Mouse (Mus musculus) liver, adult 2 months (tissue): ENCODE results near the gene Spice1. TPM values are rescaled to one million over a fixed set of nuclear protein-coding genes. Genes with fewer than 3 reads are reported as not detected.

Experiments used
- DNase-seq: peaks from one replicate; pipeline ENCODE4 v3.0.0-alpha.2; 2011; ENCODE audit warnings: low read depth, low spot score; ENCODE audit errors: extremely low read depth
- H3K27ac ChIP-seq: fragments of 200-500 bp; replicated peaks from 2 replicates; pipeline ENCODE4 v1.5.1; 2012; ENCODE audit warnings: low read depth, mild to moderate bottlenecking, control low read depth, inconsistent platforms, low read length; ENCODE audit not compliant: insufficient read depth
- H3K27me3 ChIP-seq: fragments of 200-500 bp; 2 replicates; pipeline ENCODE4 v1.6.1; 2012; ENCODE audit warnings: mild to moderate bottlenecking, moderate library complexity, low read length, inconsistent platforms; ENCODE audit not compliant: control insufficient read depth, insufficient read depth
- H3K36me3 ChIP-seq: fragments of 200-500 bp; 2 replicates; pipeline ENCODE4 v1.6.1; 2012; ENCODE audit warnings: low read length, inconsistent platforms; ENCODE audit not compliant: control insufficient read depth, insufficient read depth
- H3K4me1 ChIP-seq: fragments of 200-500 bp; 2 replicates; pipeline ENCODE4 v1.6.1; 2011; ENCODE audit warnings: low read length; ENCODE audit not compliant: control insufficient read depth, insufficient read depth
- H3K4me3 ChIP-seq: fragments of 200-500 bp; 2 replicates; pipeline ENCODE4 v1.5.1; 2011; ENCODE audit warnings: low read depth, mild to moderate bottlenecking, control low read depth, low read length, moderate library complexity; ENCODE audit not compliant: insufficient read depth
- H3K79me2 ChIP-seq: fragments of 200-500 bp; 2 replicates; pipeline ENCODE4 v1.6.1; 2012; ENCODE audit warnings: inconsistent platforms, mild to moderate bottlenecking, low read length, moderate library complexity; ENCODE audit not compliant: control insufficient read depth, insufficient read depth
- H3K9ac ChIP-seq: fragments of 200-500 bp; 2 replicates; pipeline ENCODE4 v1.6.1; 2012; ENCODE audit warnings: low read depth, mild to moderate bottlenecking, control low read depth, inconsistent platforms, low read length
- CTCF ChIP-seq: fragments of 200-500 bp; IDR thresholded peaks from 2 replicates; pipeline ENCODE4 v1.5.1; 2011; ENCODE audit warnings: low read depth, low read length, control low read depth
- POLR2A ChIP-seq: fragments of 200-500 bp; IDR thresholded peaks from 2 replicates; pipeline ENCODE4 v1.6.1; 2011; ENCODE audit warnings: low read length, control low read depth; ENCODE audit not compliant: insufficient read depth; ENCODE audit errors: extremely low read depth
- WGBS: fragments of 180-500 bp; shearing (Covaris S2); methylation state at CpG from one replicate; pipeline ENCODE4 v1.1.7; 2018; 5-methylcytosine and 5-hydroxymethylcytosine counted together
- polyA plus RNA-seq: library from polyadenylated mRNA; depleted of rRNA; stranded (reverse); fragments of >200 nt; gene quantifications from 2 replicates; pipeline ENCODE4 v1.2.3, GENCODE M21; 2012
- total RNA-seq: library from RNA; depleted of rRNA; stranded (reverse); fragments of >200 nt; gene quantifications from 2 replicates; pipeline ENCODE4 v1.2.3, GENCODE M21; 2014

Spice1 gene
- total and polyA plus RNA-seq, 2 experiments, result 1.7 to 2.3 TPM

- H3K9ac ChIP-seq, result no peak overlapping the region
- 78% methylated on average over 5 of the region's 5 CpGs for WGBS
- H3K79me2 ChIP-seq, result no peaks in the 10 kb centered on the region
- H3K27me3 ChIP-seq, result no peaks in the 10 kb centered on the region
- no peak for DNase-seq
- H3K36me3 ChIP-seq, result peaks cover 15% of the 10 kb centered on the region
- no peak overlapping the region for H3K4me3 ChIP-seq
- no peaks in the 10 kb centered on the region for H3K4me1 ChIP-seq
- TF ChIP-seq CTCF (no peak), POLR2A (no peak)
- H3K27ac ChIP-seq, result no peak overlapping the region
These were observed 34.7 kb downstream of the Spice1 start for GRCm38 (mm10) chr16:44381578-44381977.

GRCm38 (mm10) chr16:44383549-44383948 is 36.6 kb downstream of the Spice1 start:
- TF ChIP-seq CTCF (no peak), POLR2A (no peak)
- no peak overlapping the region for H3K27ac ChIP-seq
- no peak overlapping the region for H3K9ac ChIP-seq
- H3K4me1 ChIP-seq, result no peaks in the 10 kb centered on the region
- no peaks in the 10 kb centered on the region for H3K79me2 ChIP-seq
- DNase-seq, result no peak
- no peak overlapping the region for H3K4me3 ChIP-seq
- no peaks in the 10 kb centered on the region for H3K27me3 ChIP-seq
- H3K36me3 ChIP-seq, result peaks cover 17% of the 10 kb centered on the region
- 79% methylated on average over 2 of the region's 2 CpGs for WGBS

- Histone ChIP-seq H3K9ac (no peak overlapping the region), H3K4me1 (no peaks in the 10 kb centered on the region), H3K27me3 (no peaks in the 10 kb centered on the region), H3K27ac (no peak overlapping the region), H3K36me3 (peaks cover 16% of the 10 kb centered on the region), H3K4me3 (no peak overlapping the region), H3K79me2 (no peaks in the 10 kb centered on the region)
- no peak for DNase-seq
- TF ChIP-seq POLR2A (no peak), CTCF (no peak)
- 89% methylated on average over 1 of the region's 1 CpGs for WGBS
These were observed 37.3 kb downstream of the Spice1 start for GRCm38 (mm10) chr16:44384251-44384650.

- TF ChIP-seq CTCF (peak; percentile 93), POLR2A (no peak)
These were observed 45.1 kb downstream of the Spice1 start for GRCm38 (mm10) chr16:44391877-44392548.

GRCm38 (mm10) chr16:44394577-44395243 is 47.8 kb downstream of the Spice1 start, which contains the start of gene Cfap44:
Gene Cfap44, plus strand, starts transcription at chr16:44394796.
- peak; percentile 18 for DNase-seq
- Histone ChIP-seq H3K27me3 (no peaks in the 10 kb centered on the region), H3K27ac (no peak within 1 kb of the TSS)

More at GRCm38 (mm10) chr16:44391877-44392548, 45.1 kb downstream of the Spice1 start:
- no peaks in the 10 kb centered on the region for H3K79me2 ChIP-seq
- peaks cover 2% of the 10 kb centered on the region for H3K36me3 ChIP-seq
- H3K4me3 ChIP-seq, result no peak overlapping the region
- no peaks in the 10 kb centered on the region for H3K4me1 ChIP-seq
- H3K27ac ChIP-seq, result no peak overlapping the region
- DNase-seq, result peak; percentile 35
- WGBS, result 34% methylated on average over 9 of the region's 9 CpGs
- H3K9ac ChIP-seq, result no peak overlapping the region
- H3K27me3 ChIP-seq, result no peaks in the 10 kb centered on the region

GRCm38 (mm10) chr16:44404933-44405332 is 58.0 kb downstream of the Spice1 start:
- H3K27me3 ChIP-seq, result no peaks in the 10 kb centered on the region
- H3K36me3 ChIP-seq, result no peaks in the 10 kb centered on the region
- H3K4me1 ChIP-seq, result no peaks in the 10 kb centered on the region
- H3K9ac ChIP-seq, result no peak overlapping the region
- no peak for DNase-seq
- TF ChIP-seq CTCF, result no peak
- no peak for TF ChIP-seq POLR2A
- H3K79me2 ChIP-seq, result no peaks in the 10 kb centered on the region
- H3K4me3 ChIP-seq, result no peak overlapping the region
- 95% methylated on average over 5 of the region's 5 CpGs for WGBS
- no peak overlapping the region for H3K27ac ChIP-seq

More at GRCm38 (mm10) chr16:44394577-44395243, 47.8 kb downstream of the Spice1 start, which contains the start of gene Cfap44:
- no peak within 1 kb of the TSS for H3K4me3 ChIP-seq
- peaks cover 4% of the 10 kb centered on the region; the same call in 1 of the 2 replicates for H3K4me1 ChIP-seq
- TF ChIP-seq POLR2A, result no peak
- no peak for TF ChIP-seq CTCF
- H3K79me2 ChIP-seq, result no peaks in the 10 kb centered on the region
- 3% methylated on average over 17 of the region's 17 CpGs for WGBS
- H3K9ac ChIP-seq, result no peak within 1 kb of the TSS
- no peaks in the 10 kb centered on the region for H3K36me3 ChIP-seq
